Mouse (Mus musculus) heart, postnatal 0 days (tissue): ENCODE data around the gene Gja1. TPM values are rescaled to one million over a fixed set of nuclear protein-coding genes. Genes with fewer than 3 reads are reported as not detected.

Source experiments
- ATAC-seq: fragments of 200-750 bp; cut with Nextera tagmentation; 2 replicates; pipeline ENCODE4 v1.8.0; 2017; ENCODE audit warnings: low read depth, moderate number of reproducible peaks, moderate library complexity; ENCODE audit not compliant: insufficient read depth
- DNase-seq: peaks from one replicate; pipeline ENCODE4 v3.0.0-alpha.2; 2016; ENCODE audit warnings: low spot score
- H3K27ac ChIP-seq: fragments of 300-500 bp; sonication (generic); 2 replicates; pipeline ENCODE4 v1.5.1; 2014; ENCODE audit warnings: low read depth, mild to moderate bottlenecking
- H3K27me3 ChIP-seq: fragments of 300-500 bp; sonication (generic); 2 replicates; pipeline ENCODE4 v1.6.1; 2014; ENCODE audit warnings: low read length, mixed read lengths; ENCODE audit not compliant: control insufficient read depth, insufficient read depth
- H3K36me3 ChIP-seq: fragments of 300-500 bp; sonication (generic); replicated peaks from 2 replicates; pipeline ENCODE4 v1.6.1; 2014; ENCODE audit warnings: low read length, mixed read lengths; ENCODE audit not compliant: control insufficient read depth, insufficient read depth
- H3K4me1 ChIP-seq: fragments of 300-500 bp; sonication (generic); 2 replicates; pipeline ENCODE4 v1.6.1; 2014; ENCODE audit warnings: antibody characterized with exemption; ENCODE audit not compliant: control insufficient read depth, insufficient read depth
- H3K4me2 ChIP-seq: fragments of 300-500 bp; sonication (generic); 2 replicates; pipeline ENCODE4 v1.6.1; 2014; ENCODE audit warnings: low read depth, mild to moderate bottlenecking, low read length, moderate library complexity
- H3K4me3 ChIP-seq: fragments of 300-500 bp; sonication (generic); 2 replicates; pipeline ENCODE4 v1.5.1; 2014; ENCODE audit warnings: low read depth, low read length
- H3K9ac ChIP-seq: fragments of 300-500 bp; sonication (generic); replicated peaks from 2 replicates; pipeline ENCODE4 v1.6.1; 2014; ENCODE audit warnings: low read depth, low read length, mixed read lengths
- H3K9me3 ChIP-seq: fragments of 300-500 bp; sonication (generic); replicated peaks from 2 replicates; pipeline ENCODE4 v1.6.1; 2016; ENCODE audit warnings: low read length; ENCODE audit not compliant: control insufficient read depth
- CTCF ChIP-seq: IDR thresholded peaks from 2 replicates; pipeline ENCODE4 v1.5.1; 2016; ENCODE audit warnings: antibody characterized with exemption, control low read depth, low read depth
- EP300 ChIP-seq: IDR thresholded peaks from 2 replicates; pipeline ENCODE4 v1.6.1; 2016; ENCODE audit warnings: antibody characterized with exemption, low read depth
- WGBS: fragments of 180-500 bp; shearing (Covaris S2); extraction: QIAGEN DNeasy Blood & Tissue Kit; methylation state at CpG from one replicate; pipeline ENCODE4 v1.1.7; 2014; 5-methylcytosine and 5-hydroxymethylcytosine counted together
- polyA plus RNA-seq: library from polyadenylated mRNA; unstranded; fragments of >200 nt; fragmentation: Nextera tagmentation; extraction: Ambion mirVana; gene quantifications from 2 replicates; pipeline ENCODE4 v1.2.1, GENCODE M21; 2015
- total RNA-seq: library from RNA; depleted of rRNA; stranded (reverse); fragments of >200 nt; gene quantifications from 2 replicates; pipeline ENCODE4 v1.2.3, GENCODE M21; 2014; ENCODE audit warnings: low replicate concordance

Gene Gja1
- total and polyA plus RNA-seq, 2 experiments from 2014 or later = 396 to 613 TPM

- H3K4me3 ChIP-seq = no peak overlapping the region
- no peak overlapping the region for H3K4me2 ChIP-seq
- no peaks in the 10 kb centered on the region for H3K9me3 ChIP-seq
- ATAC-seq (no peak), DNase-seq (no peak)
- H3K9ac ChIP-seq = no peak overlapping the region
- WGBS = 75% methylated on average over 5 of the region's 5 CpGs
- H3K4me1 ChIP-seq = no peaks in the 10 kb centered on the region
- no peaks in the 10 kb centered on the region for H3K27me3 ChIP-seq
- no peaks in the 10 kb centered on the region for H3K36me3 ChIP-seq
- TF ChIP-seq EP300 (no peak), CTCF (no peak)
- H3K27ac ChIP-seq = no peak overlapping the region
Measured at GRCm38 (mm10) chr10:56374169-56374568, 3.0 kb upstream of the Gja1 start.

- Histone ChIP-seq H3K4me3 (peak overlapping the region; percentile 86), H3K27me3 (no peaks in the 10 kb centered on the region), H3K27ac (peak overlapping the region; percentile 97), H3K4me2 (peak overlapping the region; percentile 70), H3K36me3 (no peaks in the 10 kb centered on the region), H3K9ac (peak overlapping the region; percentile 95), H3K4me1 (no peaks in the 10 kb centered on the region), H3K9me3 (no peaks in the 10 kb centered on the region)
- 27% methylated on average over 9 of the region's 9 CpGs for WGBS
- TF ChIP-seq CTCF (no peak), EP300 (no peak)
- DNase-seq (no peak), ATAC-seq (peak; percentile 8; the same call in 1 of the 2 replicates)
Measured at GRCm38 (mm10) chr10:56375906-56376468, 1.1 kb upstream of the Gja1 start.

DNA sequence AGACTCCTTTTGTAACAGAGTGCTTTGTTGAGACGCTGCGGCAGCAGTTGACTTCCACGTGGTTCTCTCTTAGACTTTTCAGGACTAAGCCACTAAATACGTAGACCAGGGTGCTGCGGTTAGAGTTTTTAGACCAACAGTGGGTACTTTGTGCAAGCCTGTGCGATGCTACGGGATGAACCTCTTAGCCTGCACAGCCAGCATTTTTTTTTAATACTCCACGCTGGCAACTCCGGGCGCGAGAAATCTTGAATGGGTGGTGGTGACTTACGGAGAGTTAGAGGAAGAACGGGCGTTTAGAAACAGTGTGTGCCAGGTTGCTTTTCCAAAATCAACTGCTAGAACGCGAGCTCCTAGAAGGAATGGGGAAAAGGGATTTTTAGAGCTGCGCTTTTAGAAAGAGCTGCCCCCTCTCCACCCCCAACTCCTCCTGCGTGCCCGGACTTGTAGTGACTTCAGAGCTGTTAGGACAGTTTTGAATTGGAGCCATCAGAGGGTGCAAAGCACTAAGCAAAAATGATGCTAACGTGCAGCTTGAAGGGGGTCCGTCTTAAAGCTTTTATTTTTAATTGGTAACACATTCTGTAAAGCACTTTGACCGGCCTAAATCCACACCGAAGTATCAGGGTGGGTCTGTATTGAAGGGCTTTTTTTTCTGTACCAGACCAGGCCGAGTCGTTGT is 977 bp downstream of the Gja1 start:
- ATAC-seq (no peak), DNase-seq (peak; percentile 45)
- H3K4me3 ChIP-seq = peak overlapping the region; percentile 86
- H3K36me3 ChIP-seq = no peaks in the 10 kb centered on the region
- no peaks in the 10 kb centered on the region for H3K27me3 ChIP-seq
- H3K9me3 ChIP-seq = no peaks in the 10 kb centered on the region
- no peaks in the 10 kb centered on the region for H3K4me1 ChIP-seq
- H3K9ac ChIP-seq = peak overlapping the region; percentile 95
- TF ChIP-seq CTCF (no peak), EP300 (no peak)
- H3K27ac ChIP-seq = peak overlapping the region; percentile 97
- 0% methylated on average over 25 of the region's 25 CpGs for WGBS
- peak overlapping the region; percentile 70 for H3K4me2 ChIP-seq

- Histone ChIP-seq H3K27me3 (no peaks in the 10 kb centered on the region), H3K9ac (peak overlapping the region; percentile 95), H3K4me2 (peak overlapping the region; percentile 70), H3K9me3 (no peaks in the 10 kb centered on the region), H3K36me3 (no peaks in the 10 kb centered on the region), H3K4me1 (no peaks in the 10 kb centered on the region), H3K4me3 (peak overlapping the region; percentile 86), H3K27ac (peak overlapping the region; percentile 97)
- ATAC-seq = peak; percentile 35; the same call in 1 of the 2 replicates
- TF ChIP-seq CTCF = no peak
- TF ChIP-seq EP300 = no peak
- under 1% methylated on average over 35 of the region's 35 CpGs for WGBS
- DNase-seq = no peak
Measured at GRCm38 (mm10) chr10:56378648-56379254, 1.6 kb downstream of the Gja1 start.

- Histone ChIP-seq H3K9me3 (no peaks in the 10 kb centered on the region), H3K27ac (peak overlapping the region; percentile 97), H3K27me3 (no peaks in the 10 kb centered on the region), H3K9ac (peak overlapping the region; percentile 95), H3K36me3 (no peaks in the 10 kb centered on the region), H3K4me2 (peak overlapping the region; percentile 70), H3K4me3 (peak overlapping the region; percentile 86), H3K4me1 (no peaks in the 10 kb centered on the region)
- WGBS = 10% methylated on average over 7 of the region's 7 CpGs
- DNase-seq = peak; percentile 52
- ATAC-seq = no peak
- TF ChIP-seq EP300 = no peak
- no peak for TF ChIP-seq CTCF
Measured at GRCm38 (mm10) chr10:56379720-56380119, 2.6 kb downstream of the Gja1 start.
